Mouse (Mus musculus) myocyte (in vitro differentiated cells): Measurements from ENCODE around the gene Kcna3. TPM values are rescaled to one million over a fixed set of nuclear protein-coding genes. Genes with fewer than 3 reads are reported as not detected.

Experiments used
- H3K27me3 ChIP-seq: one replicate; pipeline ENCODE4 v1.6.1; 2011; ENCODE audit not compliant: control insufficient read depth, insufficient read depth, insufficient read length
- H3K36me3 ChIP-seq: one replicate; pipeline ENCODE4 v1.6.1; 2011; ENCODE audit not compliant: control insufficient read depth, insufficient read depth
- H3K4me2 ChIP-seq: one replicate; pipeline ENCODE4 v1.6.1; 2011; ENCODE audit warnings: low read depth, control low read depth
- H3K4me3 ChIP-seq: one replicate; pipeline ENCODE4 v1.5.1; 2011; ENCODE audit warnings: mild to moderate bottlenecking, control low read depth, moderate library complexity
- H3K79me2 ChIP-seq: one replicate; pipeline ENCODE4 v1.6.1; 2011; ENCODE audit not compliant: control insufficient read depth, insufficient read depth
- H3ac ChIP-seq: one replicate; pipeline ENCODE4 v1.6.1; 2011; ENCODE audit not compliant: control insufficient read depth, insufficient read length
- CEBPB ChIP-seq: IDR thresholded peaks from 2 replicates; pipeline ENCODE4 v1.6.1; 2011; ENCODE audit warnings: mild to moderate bottlenecking, moderate library complexity; ENCODE audit not compliant: poor library complexity, insufficient read depth, severe bottlenecking
- E2F4 ChIP-seq: IDR thresholded peaks from one replicate; pipeline ENCODE4 v1.6.1; 2011; ENCODE audit warnings: mild to moderate bottlenecking, control low read depth, moderate library complexity; ENCODE audit not compliant: insufficient read depth
- MAX ChIP-seq: IDR thresholded peaks from one replicate; pipeline ENCODE4 v1.6.1; 2011; ENCODE audit warnings: low read depth, mild to moderate bottlenecking, control low read depth
- MYOD1 ChIP-seq, 3 experiments: IDR thresholded peaks; one replicate each; pipeline ENCODE4 v1.6.1; 2011; ENCODE audit warnings: control low read depth in 2 of 3, low read depth in 2 of 3, mild to moderate bottlenecking in 2 of 3, moderate library complexity in 1 of 3; ENCODE audit not compliant: insufficient read length in 2 of 3, control insufficient read depth in 1 of 3
- MYOG ChIP-seq, 3 experiments: IDR thresholded peaks; one replicate each; pipeline ENCODE4 v1.6.1; 2011; ENCODE audit warnings: control low read depth in 2 of 3, low read depth in 2 of 3, mild to moderate bottlenecking in 2 of 3; ENCODE audit not compliant: insufficient read length in 2 of 3, control insufficient read depth in 1 of 3, insufficient read depth in 1 of 3
- POLR2A ChIP-seq: IDR thresholded peaks from one replicate; pipeline ENCODE4 v1.6.1; 2011; ENCODE audit warnings: low read depth, mild to moderate bottlenecking, control low read depth, moderate library complexity; ENCODE audit not compliant: insufficient read length
- POLR2AphosphoS2 ChIP-seq: IDR thresholded peaks from one replicate; pipeline ENCODE4 v1.6.1; 2011; ENCODE audit warnings: low read depth, control low read depth; ENCODE audit not compliant: insufficient read length
- REST ChIP-seq: IDR thresholded peaks from one replicate; pipeline ENCODE4 v1.6.1; 2011; ENCODE audit warnings: mild to moderate bottlenecking, control low read depth, moderate library complexity; ENCODE audit not compliant: insufficient read depth, insufficient read length
- SRF ChIP-seq: IDR thresholded peaks from one replicate; pipeline ENCODE4 v1.6.1; 2011; ENCODE audit warnings: low read depth; ENCODE audit not compliant: control insufficient read depth, insufficient read length
- TCF12 ChIP-seq: IDR thresholded peaks from one replicate; pipeline ENCODE4 v1.6.1; 2011; ENCODE audit warnings: mild to moderate bottlenecking, control low read depth; ENCODE audit not compliant: poor library complexity, insufficient read depth, severe bottlenecking
- TCF3 ChIP-seq: IDR thresholded peaks from one replicate; pipeline ENCODE4 v1.6.1; 2011; ENCODE audit warnings: low read depth, control low read depth; ENCODE audit not compliant: insufficient read length
- USF1 ChIP-seq: IDR thresholded peaks from one replicate; pipeline ENCODE4 v1.6.1; 2011; ENCODE audit warnings: low read depth, mild to moderate bottlenecking, control low read depth, moderate library complexity
- polyA plus RNA-seq: library from polyadenylated mRNA; unstranded; fragments of >200 nt; fragmentation: generic; extraction: Trizol; gene quantifications from one replicate; pipeline ENCODE4 v1.2.1, GENCODE M21; 2012; ENCODE audit warnings: missing spikeins

The Kcna3 gene
- polyA plus RNA-seq, 1 experiment, result 0.07 TPM

DNA sequence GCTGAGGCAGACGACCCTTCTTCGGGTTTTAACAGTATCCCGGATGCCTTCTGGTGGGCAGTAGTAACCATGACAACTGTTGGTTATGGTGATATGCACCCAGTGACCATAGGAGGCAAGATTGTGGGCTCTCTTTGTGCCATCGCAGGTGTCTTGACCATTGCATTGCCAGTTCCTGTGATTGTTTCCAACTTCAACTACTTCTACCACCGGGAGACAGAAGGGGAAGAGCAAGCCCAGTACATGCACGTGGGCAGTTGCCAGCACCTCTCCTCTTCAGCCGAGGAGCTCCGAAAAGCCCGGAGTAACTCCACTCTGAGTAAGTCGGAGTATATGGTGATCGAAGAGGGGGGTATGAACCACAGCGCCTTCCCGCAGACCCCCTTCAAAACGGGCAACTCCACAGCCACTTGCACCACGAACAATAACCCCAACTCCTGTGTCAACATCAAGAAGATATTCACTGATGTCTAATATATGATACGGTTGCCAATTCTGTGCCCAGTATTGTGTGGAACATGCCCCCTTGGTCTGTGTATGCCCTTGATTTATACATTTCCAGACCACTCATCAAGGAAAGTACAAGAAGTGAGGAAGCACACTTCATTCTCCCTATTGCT lies 1.7 kb downstream of the Kcna3 start:
- Histone ChIP-seq H3K4me3 (no peak overlapping the region), H3K36me3 (no peaks in the 10 kb centered on the region), H3K27me3 (peaks cover 13% of the 10 kb centered on the region), H3K79me2 (no peaks in the 10 kb centered on the region), H3K4me2 (no peak overlapping the region), H3ac (no peak overlapping the region)
- no peak for TF ChIP-seq TCF3
- no peak for TF ChIP-seq E2F4
- TF ChIP-seq POLR2AphosphoS2, result no peak
- TF ChIP-seq USF1, result no peak
- no peak for TF ChIP-seq POLR2A
- TF ChIP-seq MYOD1 (IDR thresholded peaks at IDR 0.05; ENCODE audit: control insufficient read depth in 1 of 3, insufficient read length in 2 of 3, low read depth in 2 of 3), result no peak
- TF ChIP-seq SRF, result no peak
- no peak for TF ChIP-seq MYOG (IDR thresholded peaks at IDR 0.05; ENCODE audit: control insufficient read depth in 1 of 3, insufficient read depth in 1 of 3, insufficient read length in 2 of 3, low read depth in 2 of 3)

GRCm38 (mm10) chr3:107038156-107038536 lies 2.2 kb downstream of the Kcna3 start:
- Histone ChIP-seq H3K4me3 (no peak overlapping the region), H3K79me2 (no peaks in the 10 kb centered on the region), H3K4me2 (no peak overlapping the region), H3K27me3 (peaks cover 13% of the 10 kb centered on the region), H3K36me3 (no peaks in the 10 kb centered on the region), H3ac (no peak overlapping the region)
- TF ChIP-seq POLR2AphosphoS2 (no peak), MYOG (IDR thresholded peaks at IDR 0.05; ENCODE audit: control insufficient read depth in 1 of 3, insufficient read depth in 1 of 3, insufficient read length in 2 of 3, low read depth in 2 of 3) (no peak), MYOD1 (IDR thresholded peaks at IDR 0.05; ENCODE audit: control insufficient read depth in 1 of 3, insufficient read length in 2 of 3, low read depth in 2 of 3) (no peak), SRF (no peak), CEBPB (no peak), MAX (no peak), USF1 (no peak), TCF3 (no peak), E2F4 (no peak), TCF12 (no peak), REST (no peak), POLR2A (no peak)

DNA sequence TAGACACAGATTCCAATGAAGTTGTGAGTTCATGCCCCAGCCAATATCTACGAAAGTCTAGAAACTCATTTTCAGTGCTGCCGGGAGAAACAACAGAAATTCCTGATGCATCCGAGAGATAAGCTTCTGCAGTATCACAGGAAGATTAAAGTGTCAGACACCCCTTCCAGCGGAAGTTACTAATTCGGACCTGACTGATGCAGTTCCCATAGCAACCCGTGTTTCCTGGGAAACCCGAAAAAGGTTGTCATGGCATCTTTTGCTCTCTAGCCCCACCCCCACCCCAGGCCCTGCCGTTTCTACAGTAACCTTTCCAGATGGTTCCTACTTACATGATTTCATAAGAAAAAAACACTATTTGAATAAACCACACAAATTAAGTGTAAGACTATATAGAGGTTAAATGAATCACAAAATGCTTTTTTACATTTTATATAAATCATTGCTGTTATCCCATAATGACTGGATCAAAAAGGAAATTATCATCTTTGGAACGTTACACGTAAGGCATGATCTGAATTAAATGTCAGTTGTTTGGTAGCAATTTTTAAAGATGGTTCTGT lies 2.8 kb downstream of the Kcna3 start:
- Histone ChIP-seq H3K36me3 (no peaks in the 10 kb centered on the region), H3K4me2 (no peak overlapping the region), H3K4me3 (no peak overlapping the region), H3K27me3 (peaks cover 13% of the 10 kb centered on the region), H3ac (no peak overlapping the region), H3K79me2 (no peaks in the 10 kb centered on the region)
- TF ChIP-seq POLR2A (no peak), CEBPB (no peak), MAX (no peak), MYOG (IDR thresholded peaks at IDR 0.05; ENCODE audit: control insufficient read depth in 1 of 3, insufficient read depth in 1 of 3, insufficient read length in 2 of 3, low read depth in 2 of 3) (no peak), MYOD1 (IDR thresholded peaks at IDR 0.05; ENCODE audit: control insufficient read depth in 1 of 3, insufficient read length in 2 of 3, low read depth in 2 of 3) (no peak), REST (no peak), USF1 (no peak), POLR2AphosphoS2 (no peak), SRF (no peak), TCF12 (no peak), E2F4 (no peak), TCF3 (no peak)

- H3ac ChIP-seq, result no peak overlapping the region
- no peak overlapping the region for H3K4me3 ChIP-seq
- H3K79me2 ChIP-seq, result no peaks in the 10 kb centered on the region
- no peaks in the 10 kb centered on the region for H3K36me3 ChIP-seq
- peaks cover 13% of the 10 kb centered on the region for H3K27me3 ChIP-seq
- TF ChIP-seq TCF12 (no peak), POLR2A (no peak), MYOG (IDR thresholded peaks at IDR 0.05; ENCODE audit: control insufficient read depth in 1 of 3, insufficient read depth in 1 of 3, insufficient read length in 2 of 3, low read depth in 2 of 3) (no peak), USF1 (no peak), E2F4 (no peak), POLR2AphosphoS2 (no peak), MAX (no peak)
- no peak overlapping the region for H3K4me2 ChIP-seq
Measured at GRCm38 (mm10) chr3:107039306-107039705, 3.3 kb downstream of the Kcna3 start.

GRCm38 (mm10) chr3:107040408-107040807 lies 4.4 kb downstream of the Kcna3 start:
- no peak for TF ChIP-seq MYOD1 (IDR thresholded peaks at IDR 0.05; ENCODE audit: control insufficient read depth in 1 of 3, insufficient read length in 2 of 3, low read depth in 2 of 3)
- no peak for TF ChIP-seq TCF12
- TF ChIP-seq POLR2A, result no peak
- TF ChIP-seq MAX, result no peak
- no peak for TF ChIP-seq SRF
- no peak for TF ChIP-seq MYOG (IDR thresholded peaks at IDR 0.05; ENCODE audit: control insufficient read depth in 1 of 3, insufficient read depth in 1 of 3, insufficient read length in 2 of 3, low read depth in 2 of 3)
- no peak for TF ChIP-seq POLR2AphosphoS2
- TF ChIP-seq TCF3, result no peak
- TF ChIP-seq REST, result no peak
- no peak for TF ChIP-seq E2F4
- no peak for TF ChIP-seq CEBPB
- TF ChIP-seq USF1, result no peak
- Histone ChIP-seq H3K4me2 (no peak overlapping the region), H3K27me3 (peaks cover 13% of the 10 kb centered on the region), H3K79me2 (no peaks in the 10 kb centered on the region), H3K4me3 (no peak overlapping the region), H3K36me3 (no peaks in the 10 kb centered on the region), H3ac (no peak overlapping the region)
